Mouse (Mus musculus) kidney, adult 2 months (tissue): Measurements from ENCODE around the gene Slc38a2. TPM values are rescaled to one million over a fixed set of nuclear protein-coding genes. Genes with fewer than 3 reads are reported as not detected.
A peak's percentile ranks its signal among the peaks of the same experiment; 100 is the strongest.

Experiments
- DNase-seq: peaks from one replicate; pipeline ENCODE4 v3.0.0; 2021
- H3K27ac ChIP-seq: fragments of 200-500 bp; 2 replicates; pipeline ENCODE4 v1.5.1; 2012; ENCODE audit warnings: low read depth, low read length, control low read depth, inconsistent platforms; ENCODE audit not compliant: insufficient read depth
- H3K27me3 ChIP-seq: fragments of 200-500 bp; replicated peaks from 2 replicates; pipeline ENCODE4 v1.6.1; 2012; ENCODE audit warnings: mild to moderate bottlenecking, moderate library complexity, low read length, inconsistent platforms; ENCODE audit not compliant: control insufficient read depth, insufficient read depth
- H3K36me3 ChIP-seq: fragments of 200-500 bp; 2 replicates; pipeline ENCODE4 v1.6.1; 2012; ENCODE audit warnings: mild to moderate bottlenecking, moderate library complexity, low read length, inconsistent platforms; ENCODE audit not compliant: control insufficient read depth, insufficient read depth
- H3K4me1 ChIP-seq: fragments of 200-500 bp; 2 replicates; pipeline ENCODE4 v1.6.1; 2011; ENCODE audit warnings: low read length; ENCODE audit not compliant: control insufficient read depth, insufficient read depth
- H3K4me3 ChIP-seq: fragments of 200-500 bp; 2 replicates; pipeline ENCODE4 v1.5.1; 2011; ENCODE audit warnings: mild to moderate bottlenecking, low read depth, low read length, control low read depth; ENCODE audit not compliant: insufficient read depth
- CTCF ChIP-seq: fragments of 200-500 bp; conservative IDR thresholded peaks from 2 replicates; pipeline ENCODE4 v1.5.1; 2011; ENCODE audit warnings: low read depth, mild to moderate bottlenecking, control low read depth, low read length, moderate library complexity, mixed read lengths; ENCODE audit not compliant: insufficient read depth, insufficient read length
- POLR2A ChIP-seq: fragments of 200-500 bp; IDR thresholded peaks from one replicate; pipeline ENCODE4 v1.6.1; 2011; ENCODE audit warnings: low read depth, low read length, control low read depth
- WGBS: fragments of 180-500 bp; shearing (Covaris S2); methylation state at CpG from one replicate; pipeline ENCODE4 v1.1.7; 2018; 5-methylcytosine and 5-hydroxymethylcytosine counted together
- polyA plus RNA-seq: library from polyadenylated mRNA; depleted of rRNA; stranded (reverse); fragments of >200 nt; gene quantifications from 2 replicates; pipeline ENCODE4 v1.2.3, GENCODE M21; 2012

The Slc38a2 gene
- polyA plus RNA-seq, 1 experiment = 30.0 TPM

DNA sequence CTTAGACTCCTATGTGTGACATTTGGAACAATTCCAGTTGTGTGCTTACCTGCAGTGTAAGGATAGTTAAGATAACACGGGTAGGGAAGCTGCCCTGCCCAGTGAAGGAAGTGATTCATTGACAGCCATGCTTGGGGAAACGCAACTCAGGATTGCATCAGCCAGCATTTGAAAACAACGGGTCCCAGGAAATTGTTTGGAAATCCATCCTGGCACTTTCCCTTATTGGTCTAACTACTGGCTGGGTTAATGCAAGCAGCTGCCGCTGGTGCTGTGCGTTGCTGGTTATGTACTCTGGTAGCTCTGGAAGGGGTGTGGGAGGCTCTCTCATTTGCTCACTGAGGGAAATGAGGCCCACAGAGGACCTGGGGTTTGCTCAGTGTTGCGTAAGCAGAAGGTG lies 43.7 kb upstream of the Slc38a2 start:
- Histone ChIP-seq H3K4me1 (no peaks in the 10 kb centered on the region), H3K27me3 (no peaks in the 10 kb centered on the region), H3K36me3 (no peaks in the 10 kb centered on the region), H3K27ac (no peak overlapping the region), H3K4me3 (no peak overlapping the region)
- 47% methylated on average over 6 of the region's 6 CpGs for WGBS
- DNase-seq = no peak
- no peak for TF ChIP-seq POLR2A
- TF ChIP-seq CTCF = no peak

DNA sequence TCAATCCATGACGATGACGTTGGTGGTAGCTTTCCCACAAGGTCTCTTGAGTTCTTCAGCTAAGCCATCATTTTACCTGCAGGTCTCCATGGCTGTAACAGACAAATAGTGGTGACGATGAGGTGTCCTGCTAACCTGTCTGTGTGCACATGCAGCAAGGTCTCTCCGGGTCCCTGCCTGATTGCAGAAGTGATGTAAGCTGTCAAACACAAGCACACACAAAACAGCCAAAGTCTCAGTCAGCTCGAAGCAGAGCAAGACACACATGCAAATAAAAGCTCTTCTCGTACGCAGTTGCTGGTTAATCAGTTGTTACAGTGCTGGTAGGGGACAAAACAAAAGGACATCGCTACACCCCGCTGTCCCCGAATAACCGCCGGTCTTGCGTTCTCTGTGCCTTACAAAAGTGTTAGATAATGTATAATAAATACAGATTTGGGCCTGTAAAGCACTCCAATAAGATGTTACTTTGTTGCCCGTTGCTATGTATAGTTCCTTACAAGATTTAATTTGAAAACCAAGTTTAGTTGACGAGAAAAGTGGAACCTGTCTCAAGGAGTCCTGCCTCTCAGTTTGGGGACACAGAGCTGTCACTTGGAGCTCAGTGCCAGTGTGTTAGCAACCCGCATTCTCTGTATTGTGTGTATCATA lies 43.2 kb upstream of the Slc38a2 start:
- TF ChIP-seq CTCF (no peak), POLR2A (no peak)
- no peaks in the 10 kb centered on the region for H3K4me1 ChIP-seq
- WGBS = 77% methylated on average over 16 of the region's 16 CpGs
- no peak overlapping the region for H3K4me3 ChIP-seq
- no peak for DNase-seq
- H3K27ac ChIP-seq = no peak overlapping the region
- H3K27me3 ChIP-seq = no peaks in the 10 kb centered on the region
- no peaks in the 10 kb centered on the region for H3K36me3 ChIP-seq

DNA sequence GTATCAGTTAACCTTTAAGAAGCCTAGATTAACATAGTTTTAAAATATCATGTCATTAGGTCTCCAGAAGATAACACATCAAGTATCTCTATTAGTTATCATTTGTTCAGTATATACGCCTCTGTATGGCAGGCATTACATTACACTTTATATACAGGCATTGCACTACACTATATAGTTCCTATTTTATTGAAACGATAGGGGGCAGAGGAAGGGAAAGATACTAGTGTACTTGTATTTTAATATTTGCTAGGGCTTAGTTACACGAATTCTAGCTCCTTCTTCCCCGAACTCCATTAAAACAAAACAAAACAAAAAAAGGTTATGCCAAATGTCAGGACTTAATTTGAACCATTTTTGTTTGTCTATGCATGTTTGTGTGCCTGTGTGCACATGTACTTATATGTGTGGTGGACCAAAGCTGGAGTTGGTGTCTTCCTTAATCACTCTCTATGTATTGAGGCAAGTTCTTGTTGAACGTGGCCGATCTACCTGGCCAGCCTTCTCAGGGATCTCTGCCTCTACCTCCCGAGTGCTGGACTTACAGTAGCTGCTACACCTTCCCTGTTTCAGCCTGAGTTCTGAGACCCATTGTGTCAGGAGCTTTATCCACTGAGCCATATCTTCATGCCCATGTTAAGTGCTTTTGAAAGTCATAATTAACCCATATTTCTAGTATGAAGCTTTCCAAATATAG lies 41.5 kb upstream of the Slc38a2 start:
- no peak for DNase-seq
- no peaks in the 10 kb centered on the region for H3K27me3 ChIP-seq
- no peak overlapping the region for H3K4me3 ChIP-seq
- TF ChIP-seq CTCF (no peak), POLR2A (no peak)
- WGBS = 88% methylated on average over 7 of the region's 7 CpGs
- no peaks in the 10 kb centered on the region for H3K4me1 ChIP-seq
- H3K36me3 ChIP-seq = no peaks in the 10 kb centered on the region
- no peak overlapping the region for H3K27ac ChIP-seq

DNA sequence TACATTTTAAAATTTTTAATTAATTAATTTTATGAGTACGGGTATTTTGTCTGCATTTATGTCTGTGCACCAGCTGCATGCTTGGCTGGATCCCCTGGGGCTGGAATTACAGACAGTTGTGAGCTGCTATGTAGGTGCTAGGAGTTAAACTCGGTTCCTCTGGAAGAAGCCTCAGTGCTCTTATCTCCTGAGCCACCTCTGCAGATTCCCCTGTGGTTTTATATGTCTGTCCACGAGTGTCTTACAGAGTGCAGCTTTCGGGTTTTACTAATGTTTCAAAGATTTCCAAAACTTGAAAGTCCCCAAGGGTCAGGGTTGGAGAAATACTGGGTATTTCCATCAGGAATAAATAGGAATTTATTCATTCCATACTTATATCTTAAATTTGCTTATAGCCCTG lies 40.6 kb upstream of the Slc38a2 start:
- Histone ChIP-seq H3K27ac (no peak overlapping the region), H3K4me1 (no peaks in the 10 kb centered on the region), H3K4me3 (no peak overlapping the region), H3K36me3 (no peaks in the 10 kb centered on the region), H3K27me3 (no peaks in the 10 kb centered on the region)
- 57% methylated on average over 4 of the region's 4 CpGs for WGBS
- no peak for DNase-seq
- TF ChIP-seq POLR2A (no peak), CTCF (no peak)

- Histone ChIP-seq H3K36me3 (no peaks in the 10 kb centered on the region), H3K4me1 (no peaks in the 10 kb centered on the region), H3K27me3 (no peaks in the 10 kb centered on the region), H3K27ac (no peak overlapping the region), H3K4me3 (no peak overlapping the region)
- no peak for TF ChIP-seq CTCF
- DNase-seq = no peak
- 81% methylated on average over 15 of the region's 15 CpGs for WGBS
Observed at GRCm38 (mm10) chr15:96736663-96737385, 37.3 kb upstream of the Slc38a2 start.

DNA sequence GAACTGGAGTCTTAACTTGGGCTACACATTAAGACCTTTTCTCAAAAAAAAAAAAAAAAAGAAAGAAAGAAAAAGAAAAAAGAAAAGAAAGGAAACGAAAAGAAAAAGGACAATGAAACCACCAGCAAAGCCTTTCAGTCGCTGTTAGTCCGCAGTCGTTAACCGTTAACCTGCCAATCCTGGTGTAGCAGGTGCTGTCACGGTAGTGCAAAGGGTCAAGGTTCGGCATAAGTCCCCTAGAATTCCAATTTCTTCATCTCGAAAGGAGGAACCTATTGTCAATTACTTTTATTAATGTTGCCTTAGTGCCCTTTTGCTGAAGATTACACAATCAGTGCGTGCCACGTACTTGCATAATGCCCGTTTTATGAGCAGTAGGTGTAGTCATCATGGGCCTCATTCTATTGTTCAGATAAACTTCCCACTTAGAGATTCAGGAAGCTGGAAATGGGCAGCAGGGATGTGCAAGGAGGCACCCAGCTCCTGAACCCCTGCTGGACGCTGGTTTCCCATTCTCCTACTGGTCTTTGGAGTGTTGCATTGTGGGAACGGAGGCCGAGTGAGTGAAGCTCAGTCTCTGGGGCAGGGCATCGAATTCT lies 36.1 kb upstream of the Slc38a2 start:
- H3K4me3 ChIP-seq = no peak overlapping the region
- no peaks in the 10 kb centered on the region for H3K4me1 ChIP-seq
- peak; percentile 40 for DNase-seq
- H3K36me3 ChIP-seq = no peaks in the 10 kb centered on the region
- WGBS = 59% methylated on average over 15 of the region's 15 CpGs
- no peak overlapping the region for H3K27ac ChIP-seq
- no peaks in the 10 kb centered on the region for H3K27me3 ChIP-seq
- TF ChIP-seq CTCF = no peak
- TF ChIP-seq POLR2A = no peak

DNA sequence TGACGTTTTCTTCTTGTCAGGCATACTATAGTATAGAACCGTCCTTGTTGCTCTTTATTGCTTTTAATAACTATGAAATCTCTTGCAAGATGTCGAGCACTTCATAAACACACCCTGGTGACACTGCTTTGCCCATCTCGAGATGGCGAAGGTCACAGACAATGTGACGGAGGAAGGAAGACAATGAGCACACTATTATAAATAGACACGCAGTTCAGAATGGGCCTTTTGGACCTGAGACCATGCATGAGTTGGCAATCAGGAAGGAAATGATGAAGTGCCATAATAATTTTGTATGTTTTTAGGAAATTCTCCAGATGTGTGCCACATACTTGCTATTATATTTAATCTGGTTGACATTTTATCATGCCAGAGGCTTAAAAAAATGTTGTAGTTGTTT lies 34.9 kb upstream of the Slc38a2 start:
- H3K36me3 ChIP-seq = no peaks in the 10 kb centered on the region
- peak; percentile 42 for DNase-seq
- peak overlapping the region; percentile 35; the same call in 1 of the 2 replicates for H3K27ac ChIP-seq
- WGBS = 81% methylated on average over 7 of the region's 7 CpGs
- no peak overlapping the region for H3K4me3 ChIP-seq
- TF ChIP-seq CTCF = no peak
- TF ChIP-seq POLR2A = no peak
- no peaks in the 10 kb centered on the region for H3K4me1 ChIP-seq
- H3K27me3 ChIP-seq = no peaks in the 10 kb centered on the region
